Mouse (Mus musculus) limb, embryonic 11.5 days (tissue): ENCODE measurements around the gene Pdik1l. TPM values are rescaled to one million over a fixed set of nuclear protein-coding genes. Genes with fewer than 3 reads are reported as not detected.

Source experiments
- ATAC-seq: fragments of 200-750 bp; cut with Nextera tagmentation; 2 replicates; pipeline ENCODE4 v1.8.0; 2017; ENCODE audit warnings: low read depth; ENCODE audit not compliant: insufficient number of reproducible peaks, low FRiP score, low TSS enrichment
- DNase-seq: peaks from one replicate; pipeline ENCODE4 v3.0.0-alpha.2; 2015; ENCODE audit warnings: low spot score
- H3K27ac ChIP-seq: fragments of 300-500 bp; sonication (generic); replicated peaks from 2 replicates; pipeline ENCODE4 v1.5.1; 2014; ENCODE audit warnings: low read depth, mild to moderate bottlenecking, low read length
- H3K27me3 ChIP-seq: fragments of 300-500 bp; sonication (generic); 2 replicates; pipeline ENCODE4 v1.6.1; 2014; ENCODE audit warnings: mild to moderate bottlenecking, low read length, mixed read lengths; ENCODE audit not compliant: control insufficient read depth, insufficient read depth
- H3K36me3 ChIP-seq: fragments of 300-500 bp; sonication (generic); 2 replicates; pipeline ENCODE4 v1.6.1; 2014; ENCODE audit warnings: mild to moderate bottlenecking, low read length, moderate library complexity, mixed read lengths; ENCODE audit not compliant: control insufficient read depth, insufficient read depth
- H3K4me1 ChIP-seq: fragments of 300-500 bp; sonication (generic); 2 replicates; pipeline ENCODE4 v1.6.1; 2014; ENCODE audit warnings: low read length, mixed read lengths; ENCODE audit not compliant: control insufficient read depth, insufficient read depth
- H3K4me2 ChIP-seq: fragments of 300-500 bp; sonication (generic); 2 replicates; pipeline ENCODE4 v1.6.1; 2014; ENCODE audit warnings: low read depth, mild to moderate bottlenecking, moderate library complexity; ENCODE audit not compliant: severe bottlenecking
- H3K4me3 ChIP-seq: fragments of 300-500 bp; sonication (generic); 2 replicates; pipeline ENCODE4 v1.5.1; 2014; ENCODE audit warnings: low read depth, low read length
- H3K9ac ChIP-seq: fragments of 300-500 bp; sonication (generic); 2 replicates; pipeline ENCODE4 v1.6.1; 2014; ENCODE audit warnings: mild to moderate bottlenecking, low read length
- H3K9me3 ChIP-seq: fragments of 300-500 bp; sonication (generic); 2 replicates; pipeline ENCODE4 v1.6.1; 2016; ENCODE audit warnings: low read length; ENCODE audit not compliant: control insufficient read depth
- WGBS: fragments of 180-500 bp; shearing (Covaris S2); extraction: QIAGEN DNeasy Blood & Tissue Kit; methylation state at CpG from one replicate; pipeline ENCODE4 v1.1.7; 2014; 5-methylcytosine and 5-hydroxymethylcytosine counted together
- polyA plus RNA-seq: library from polyadenylated mRNA; unstranded; fragments of >200 nt; fragmentation: Nextera tagmentation; extraction: Ambion mirVana; gene quantifications from 2 replicates; pipeline ENCODE4 v1.2.1, GENCODE M21; 2014

Pdik1l gene
- polyA plus RNA-seq, 1 experiment from 2014 or later, result 21.0 TPM

DNA sequence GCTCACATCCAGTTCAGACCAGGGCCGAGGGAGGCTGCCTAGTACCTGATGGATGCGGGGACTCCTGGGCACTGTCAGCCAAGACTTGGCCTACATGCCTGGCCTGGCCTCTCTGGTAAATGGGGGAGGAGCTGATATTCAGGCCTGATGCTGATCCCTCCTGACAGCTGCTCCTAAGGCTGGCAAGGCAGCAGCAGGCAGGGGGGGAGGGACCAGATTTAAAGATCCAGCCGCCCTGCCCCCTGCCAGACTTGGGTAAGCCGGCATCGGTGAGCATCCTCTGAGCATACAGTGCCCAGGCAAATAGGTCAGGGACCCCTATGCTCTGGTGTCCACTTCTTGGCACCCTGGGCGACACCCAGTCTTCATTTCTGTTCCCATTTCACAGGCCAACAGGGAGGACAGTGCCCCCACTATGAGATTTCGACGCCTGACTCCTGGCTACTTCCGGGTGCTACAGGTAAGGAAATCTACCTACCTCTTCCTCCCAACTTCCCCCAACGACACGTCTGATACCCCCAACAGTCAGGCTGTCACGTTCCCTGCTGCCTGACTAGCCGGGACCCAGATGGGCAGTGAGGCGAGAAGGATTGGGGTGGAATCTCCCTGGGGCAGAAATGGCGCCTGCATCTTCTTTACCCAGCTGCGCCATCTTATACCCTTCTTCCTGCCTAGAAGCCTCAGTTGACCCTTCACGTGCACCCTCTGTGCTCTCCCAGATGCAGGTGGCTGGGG is 44.0 kb downstream of the Pdik1l start, which contains the start of gene E130218I03Rik:
Gene E130218I03Rik (plus strand): TSS at position 147 of the 735 bp plus-strand sequence.
- Histone ChIP-seq H3K4me3 (peak within 1 kb of the TSS; percentile 70; the same call in 1 of the 2 replicates), H3K9ac (no peak within 1 kb of the TSS; the same call in 1 of the 2 replicates), H3K36me3 (no peaks in the 10 kb centered on the region), H3K27me3 (peaks cover 18% of the 10 kb centered on the region), H3K4me1 (peaks cover 4% of the 10 kb centered on the region; the same call in 1 of the 2 replicates), H3K4me2 (no peak within 1 kb of the TSS; the same call in 1 of the 2 replicates), H3K9me3 (no peaks in the 10 kb centered on the region), H3K27ac (no peak within 1 kb of the TSS)
- no peak for ATAC-seq
- 91% methylated on average over 17 of the region's 17 CpGs for WGBS
- no peak for DNase-seq

DNA sequence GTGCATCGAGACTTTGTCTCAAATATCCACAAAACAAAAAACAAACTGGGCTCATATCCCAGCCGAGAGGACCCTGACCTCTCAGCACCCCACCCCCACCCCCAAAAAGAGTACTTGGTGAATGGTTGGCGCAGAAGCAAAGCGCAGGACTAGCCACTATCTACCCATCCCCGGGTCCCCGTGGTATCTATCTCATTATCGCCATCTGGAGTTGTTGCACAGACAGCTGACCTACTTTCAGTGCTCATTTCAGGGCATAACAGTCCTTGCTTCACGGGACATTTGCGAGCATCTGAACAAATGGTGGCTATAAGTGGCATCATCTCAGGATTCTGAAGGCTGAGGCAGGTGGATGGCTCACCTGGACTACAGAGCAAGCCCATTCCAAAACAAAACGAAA is 49.0 kb downstream of the Pdik1l start:
- 14% methylated on average over 10 of the region's 10 CpGs for WGBS
- H3K4me3 ChIP-seq, result no peak overlapping the region
- 0 out of 2 replicates have a peak overlapping the region, but pooled peaks have one; percentile 35 for H3K4me2 ChIP-seq
- no peaks in the 10 kb centered on the region for H3K9me3 ChIP-seq
- H3K27ac ChIP-seq, result no peak overlapping the region
- peaks cover 19% of the 10 kb centered on the region for H3K27me3 ChIP-seq
- H3K4me1 ChIP-seq, result peaks cover 4% of the 10 kb centered on the region; the same call in 1 of the 2 replicates
- H3K9ac ChIP-seq, result no peak overlapping the region
- no peak for ATAC-seq
- DNase-seq, result no peak
- no peaks in the 10 kb centered on the region for H3K36me3 ChIP-seq

- peaks cover 4% of the 10 kb centered on the region; the same call in 1 of the 2 replicates for H3K4me1 ChIP-seq
- H3K27me3 ChIP-seq, result peaks cover 19% of the 10 kb centered on the region
- ATAC-seq, result no peak
- H3K4me2 ChIP-seq, result peak within 1 kb of the TSS; percentile 35
- no peak within 1 kb of the TSS for H3K27ac ChIP-seq
- 1% methylated on average over 18 of the region's 18 CpGs for WGBS
- no peaks in the 10 kb centered on the region for H3K9me3 ChIP-seq
- H3K4me3 ChIP-seq, result peak within 1 kb of the TSS; percentile 11
- no peak within 1 kb of the TSS for H3K9ac ChIP-seq
- DNase-seq, result peak; percentile 45
- H3K36me3 ChIP-seq, result no peaks in the 10 kb centered on the region
Observed at GRCm38 (mm10) chr4:134238279-134238651, 49.4 kb downstream of the Pdik1l start, which contains the start of gene Cnksr1. Cnksr1 (minus strand) TSS chr4:134238399.

- peak overlapping the region; percentile 11 for H3K4me3 ChIP-seq
- no peaks in the 10 kb centered on the region for H3K9me3 ChIP-seq
- H3K27me3 ChIP-seq, result peaks cover 19% of the 10 kb centered on the region
- no peak overlapping the region for H3K9ac ChIP-seq
- H3K27ac ChIP-seq, result no peak overlapping the region
- H3K4me2 ChIP-seq, result peak overlapping the region; percentile 35
- no peak for ATAC-seq
- WGBS, result 17% methylated on average over 19 of the region's 19 CpGs
- no peak for DNase-seq
- H3K4me1 ChIP-seq, result peaks cover 4% of the 10 kb centered on the region; the same call in 1 of the 2 replicates
- H3K36me3 ChIP-seq, result no peaks in the 10 kb centered on the region
Observed at GRCm38 (mm10) chr4:134237582-134238278, 50.0 kb downstream of the Pdik1l start.

DNA sequence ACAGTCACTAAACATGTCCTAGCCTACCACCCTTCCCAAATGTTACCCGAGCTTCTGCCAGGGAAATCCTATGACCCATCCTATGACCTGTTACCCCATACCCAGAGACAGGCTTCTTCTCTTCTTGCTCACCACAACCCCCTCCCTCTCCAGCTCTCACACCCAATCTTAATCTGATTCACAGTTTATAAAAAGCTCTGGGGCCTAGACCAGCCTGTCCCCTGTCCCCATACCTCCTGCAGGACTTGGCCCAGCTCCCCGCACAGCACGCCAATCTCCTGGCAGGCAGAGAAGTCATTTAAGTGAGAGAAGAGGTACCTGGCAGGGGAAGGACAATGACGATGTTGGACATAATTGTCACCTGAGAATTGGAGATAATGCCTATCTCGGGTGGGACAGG is 52.8 kb downstream of the Pdik1l start:
- H3K36me3 ChIP-seq, result no peaks in the 10 kb centered on the region
- peaks cover 4% of the 10 kb centered on the region; the same call in 1 of the 2 replicates for H3K4me1 ChIP-seq
- H3K4me2 ChIP-seq, result no peak overlapping the region
- 82% methylated on average over 5 of the region's 5 CpGs for WGBS
- H3K27me3 ChIP-seq, result peaks cover 19% of the 10 kb centered on the region
- H3K9ac ChIP-seq, result no peak overlapping the region
- DNase-seq (no peak), ATAC-seq (no peak)
- H3K9me3 ChIP-seq, result no peaks in the 10 kb centered on the region
- no peak overlapping the region for H3K4me3 ChIP-seq
- H3K27ac ChIP-seq, result no peak overlapping the region

- H3K9me3 ChIP-seq, result no peaks in the 10 kb centered on the region
- H3K4me3 ChIP-seq, result no peak overlapping the region
- DNase-seq (no peak), ATAC-seq (no peak)
- no peak overlapping the region for H3K9ac ChIP-seq
- no peak overlapping the region for H3K27ac ChIP-seq
- H3K27me3 ChIP-seq, result no peaks in the 10 kb centered on the region
- H3K36me3 ChIP-seq, result no peaks in the 10 kb centered on the region
- H3K4me2 ChIP-seq, result no peak overlapping the region
- no peaks in the 10 kb centered on the region for H3K4me1 ChIP-seq
- 31% methylated on average over 8 of the region's 8 CpGs for WGBS
Observed at GRCm38 (mm10) chr4:134230431-134230830, 57.3 kb downstream of the Pdik1l start.

GRCm38 (mm10) chr4:134227194-134227593 is 60.5 kb downstream of the Pdik1l start, which contains the start of gene Catsper4:
Catsper4 (minus strand) TSS chr4:134227383.
- WGBS, result 72% methylated on average over 8 of the region's 8 CpGs
- H3K4me2 ChIP-seq, result no peak within 1 kb of the TSS
- H3K4me3 ChIP-seq, result no peak within 1 kb of the TSS

More at GRCm38 (mm10) chr4:134227194-134227593, 60.5 kb downstream of the Pdik1l start, which contains the start of gene Catsper4:
- no peak for DNase-seq
- H3K9ac ChIP-seq, result no peak within 1 kb of the TSS
- no peak for ATAC-seq
- H3K27me3 ChIP-seq, result no peaks in the 10 kb centered on the region
- no peaks in the 10 kb centered on the region for H3K9me3 ChIP-seq
- H3K27ac ChIP-seq, result no peak within 1 kb of the TSS
- H3K36me3 ChIP-seq, result no peaks in the 10 kb centered on the region
- no peaks in the 10 kb centered on the region for H3K4me1 ChIP-seq
